14 mouse cellular contexts compared by ENCODE assay signal in the genomic region with DNA sequence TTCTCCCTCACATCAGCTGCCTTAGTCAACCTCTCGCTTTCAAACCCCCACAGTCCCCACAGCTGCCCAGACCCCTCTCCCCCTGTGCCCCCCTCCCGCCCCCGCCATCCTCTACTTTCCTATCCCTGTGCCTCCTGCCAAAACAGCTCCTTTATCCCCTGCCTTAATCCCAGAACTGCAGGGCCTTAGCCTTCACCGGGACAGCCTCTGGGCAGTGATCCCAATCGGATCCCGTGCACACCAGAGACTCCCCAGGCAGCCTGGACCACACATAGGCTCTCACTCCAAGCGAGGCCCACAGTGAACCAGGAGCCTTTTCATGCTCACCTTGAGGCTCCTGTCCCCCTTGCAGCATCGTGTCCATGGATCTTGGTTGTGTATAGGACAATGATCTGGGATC. TPM values are rescaled to one million over a fixed set of nuclear protein-coding genes. Genes with fewer than 3 reads are reported as not detected.
DNase-seq lines count a peak whose midpoint lies in the region; ATAC-seq lines count a peak whose summit lies in the region.
"Had no signal": no experiment of that assay in that cellular context is flagged by ENCODE, and none has a peak within 500 bp of the region (broad histone marks: within the 10 kb centered on the region; RNA-seq: fewer than 3 reads in every experiment).

No protein-coding gene starts in this region.

- no peak overlapping the region for H3K27ac ChIP-seq in hindbrain, embryonic 16.5 days (ENCODE audit: low read depth, low read length)
- H3K27ac ChIP-seq in hindbrain, embryonic 13.5 days, result no peak overlapping the region
- H3K27ac ChIP-seq in midbrain, embryonic 12.5 days (replicated peaks), result no peak overlapping the region
- no peak overlapping the region for H3K27ac ChIP-seq in midbrain, embryonic 11.5 days (ENCODE audit: low read depth, low read length)
- H3K27ac ChIP-seq in midbrain, embryonic 14.5 days (replicated peaks; ENCODE audit: low read depth, low read length), result no peak overlapping the region
- H3K27ac ChIP-seq: liver, embryonic 14.5 days; neural tube, embryonic 15.5 days had no signal

- H3K9me3 ChIP-seq in hindbrain, embryonic 16.5 days (ENCODE audit: control insufficient read depth, low read length), result no peaks in the 10 kb centered on the region
- no peaks in the 10 kb centered on the region for H3K9me3 ChIP-seq in hindbrain, embryonic 13.5 days
- no peaks in the 10 kb centered on the region for H3K9me3 ChIP-seq in midbrain, embryonic 12.5 days
- no peaks in the 10 kb centered on the region for H3K9me3 ChIP-seq in midbrain, embryonic 11.5 days (ENCODE audit: control insufficient read depth, low read length)
- no peaks in the 10 kb centered on the region for H3K9me3 ChIP-seq in midbrain, embryonic 14.5 days (ENCODE audit: control insufficient read depth, low read length)
- H3K9me3 ChIP-seq: neural tube, embryonic 15.5 days had no signal

- DNase-seq in midbrain, embryonic 11.5 days (ENCODE audit: low spot score, missing footprints), result no peak
- DNase-seq in midbrain, embryonic 14.5 days, result peak; percentile 28
- DNase-seq in gastrocnemius, postnatal 25 days, result no peak
- DNase-seq in spleen, adult 18-20 months, result no peak
- DNase-seq: cerebellum, adult 2 months; cerebellum, postnatal 36 days; heart, adult 18-20 months; heart, postnatal 4 days; lung, postnatal 10 days had no signal

- H3K9ac ChIP-seq in hindbrain, embryonic 16.5 days (ENCODE audit: low read depth, low read length), result no peak overlapping the region
- H3K9ac ChIP-seq in hindbrain, embryonic 13.5 days, result no peak overlapping the region
- no peak overlapping the region for H3K9ac ChIP-seq in midbrain, embryonic 12.5 days (replicated peaks)
- H3K9ac ChIP-seq in midbrain, embryonic 11.5 days (ENCODE audit: low read length), result no peak overlapping the region
- H3K9ac ChIP-seq in midbrain, embryonic 14.5 days (replicated peaks; ENCODE audit: low read length), result no peak overlapping the region
- H3K9ac ChIP-seq: liver, embryonic 14.5 days; neural tube, embryonic 15.5 days had no signal

- no peaks in the 10 kb centered on the region for H3K27me3 ChIP-seq in hindbrain, embryonic 16.5 days (replicated peaks; ENCODE audit: control insufficient read depth, insufficient read depth, low read length)
- no peaks in the 10 kb centered on the region for H3K27me3 ChIP-seq in hindbrain, embryonic 13.5 days
- no peaks in the 10 kb centered on the region for H3K27me3 ChIP-seq in midbrain, embryonic 12.5 days
- no peaks in the 10 kb centered on the region for H3K27me3 ChIP-seq in midbrain, embryonic 11.5 days (ENCODE audit: control insufficient read depth, insufficient read depth, low read length)
- H3K27me3 ChIP-seq in midbrain, embryonic 14.5 days (ENCODE audit: control insufficient read depth, insufficient read depth, low read length), result no peaks in the 10 kb centered on the region
- H3K27me3 ChIP-seq: neural tube, embryonic 15.5 days had no signal

- no peaks in the 10 kb centered on the region for H3K4me1 ChIP-seq in hindbrain, embryonic 16.5 days (ENCODE audit: control insufficient read depth, insufficient read depth, low read depth, low read length)
- no peaks in the 10 kb centered on the region for H3K4me1 ChIP-seq in hindbrain, embryonic 13.5 days (replicated peaks)
- no peaks in the 10 kb centered on the region for H3K4me1 ChIP-seq in midbrain, embryonic 12.5 days
- H3K4me1 ChIP-seq in midbrain, embryonic 11.5 days (ENCODE audit: control insufficient read depth, insufficient read depth, low read length), result no peaks in the 10 kb centered on the region
- no peaks in the 10 kb centered on the region for H3K4me1 ChIP-seq in midbrain, embryonic 14.5 days (ENCODE audit: control insufficient read depth, insufficient read depth, low read length)
- H3K4me1 ChIP-seq: neural tube, embryonic 15.5 days had no signal

- H3K4me3 ChIP-seq in hindbrain, embryonic 16.5 days (ENCODE audit: low read length), result no peak overlapping the region
- H3K4me3 ChIP-seq in hindbrain, embryonic 13.5 days, result no peak overlapping the region
- no peak overlapping the region for H3K4me3 ChIP-seq in midbrain, embryonic 12.5 days
- no peak overlapping the region for H3K4me3 ChIP-seq in midbrain, embryonic 11.5 days (ENCODE audit: low read depth, low read length)
- H3K4me3 ChIP-seq in midbrain, embryonic 14.5 days (replicated peaks; ENCODE audit: low read depth, low read length), result no peak overlapping the region
- H3K4me3 ChIP-seq: neural tube, embryonic 15.5 days had no signal

- 0 out of 2 replicates have a peak, but pooled peaks have one; percentile 24 for ATAC-seq in hindbrain, embryonic 16.5 days
- ATAC-seq in hindbrain, embryonic 13.5 days (ENCODE audit: low FRiP score), result no peak
- peak; percentile 62 for ATAC-seq in midbrain, embryonic 12.5 days (ENCODE audit: low FRiP score, low read depth)
- ATAC-seq in midbrain, embryonic 11.5 days (ENCODE audit: low FRiP score), result no peak
- no peak for ATAC-seq in midbrain, embryonic 14.5 days (ENCODE audit: low FRiP score, low TSS enrichment)

- H3K36me3 ChIP-seq in hindbrain, embryonic 16.5 days (ENCODE audit: control insufficient read depth, insufficient read depth, low read length), result peaks cover 13% of the 10 kb centered on the region
- H3K36me3 ChIP-seq in hindbrain, embryonic 13.5 days, result peaks cover 47% of the 10 kb centered on the region
- H3K36me3 ChIP-seq in midbrain, embryonic 12.5 days, result peaks cover 38% of the 10 kb centered on the region
- no peaks in the 10 kb centered on the region for H3K36me3 ChIP-seq in midbrain, embryonic 11.5 days (ENCODE audit: control insufficient read depth, insufficient read depth, low read length)
- peaks cover 8% of the 10 kb centered on the region; the same call in 1 of the 2 replicates for H3K36me3 ChIP-seq in midbrain, embryonic 14.5 days (ENCODE audit: control insufficient read depth, insufficient read depth, low read length)

- no peak overlapping the region for H3K4me2 ChIP-seq in hindbrain, embryonic 16.5 days (ENCODE audit: low read length)
- H3K4me2 ChIP-seq in hindbrain, embryonic 13.5 days, result no peak overlapping the region
- no peak overlapping the region for H3K4me2 ChIP-seq in midbrain, embryonic 12.5 days (replicated peaks)
- H3K4me2 ChIP-seq in midbrain, embryonic 11.5 days, result no peak overlapping the region
- no peak overlapping the region for H3K4me2 ChIP-seq in midbrain, embryonic 14.5 days (ENCODE audit: low read length)
- H3K4me2 ChIP-seq: neural tube, embryonic 15.5 days had no signal

- 77% methylated on average over 8 of the region's 8 CpGs for WGBS in hindbrain, embryonic 16.5 days
- WGBS in hindbrain, embryonic 13.5 days, result 78% methylated on average over 8 of the region's 8 CpGs
- 66% methylated on average over 8 of the region's 8 CpGs for WGBS in midbrain, embryonic 12.5 days
- 55% methylated on average over 8 of the region's 8 CpGs for WGBS in midbrain, embryonic 11.5 days
- WGBS in midbrain, embryonic 14.5 days, result 50% methylated on average over 8 of the region's 8 CpGs

RNA-seq across cellular contexts. Expression of a gene that starts 49.5 kb away (rescaled TPM):
- polyA plus RNA-seq in hindbrain, embryonic 16.5 days (2015; fragmentation: Nextera tagmentation; extraction: Ambion mirVana), result 63.4 and 64.9 TPM in 2 replicates
- polyA plus RNA-seq in hindbrain, embryonic 13.5 days (2015; fragmentation: Nextera tagmentation; extraction: Ambion mirVana), result 46.6 and 48.7 TPM in 2 replicates
- polyA plus RNA-seq in midbrain, embryonic 12.5 days (2016; fragmentation: Nextera tagmentation; extraction: Ambion mirVana), result 43.7 and 43.9 TPM in 2 replicates
- polyA plus RNA-seq in midbrain, embryonic 11.5 days (2014; fragmentation: Nextera tagmentation; extraction: Ambion mirVana), result 57.5 and 60.4 TPM in 2 replicates
- polyA plus RNA-seq in midbrain, embryonic 14.5 days (2014; fragmentation: Nextera tagmentation; extraction: Ambion mirVana), result 44.5 and 51.0 TPM in 2 replicates
- 10 to 100 TPM; 52.0 to 62.7 TPM for total RNA-seq in gastrocnemius, postnatal 25 days (2021)

Comparison
In these comparisons a context has a peak if more than half of its experiments do, and no peak if none do; other contexts are left out.
1. ATAC-seq: peak in hindbrain, embryonic 16.5 days (single experiment) and midbrain, embryonic 12.5 days (single experiment); none in hindbrain, embryonic 13.5 days (single experiment), midbrain, embryonic 11.5 days (single experiment) and midbrain, embryonic 14.5 days (single experiment).